Mouse (Mus musculus): ENCODE measurements around the gene Dmrta2. TPM values are rescaled to one million over a fixed set of nuclear protein-coding genes. Genes with fewer than 3 reads are reported as not detected.

Gene Dmrta2
- polyA plus RNA-seq, 1 experiment from 2014 or later, result 0.14 TPM

DNA sequence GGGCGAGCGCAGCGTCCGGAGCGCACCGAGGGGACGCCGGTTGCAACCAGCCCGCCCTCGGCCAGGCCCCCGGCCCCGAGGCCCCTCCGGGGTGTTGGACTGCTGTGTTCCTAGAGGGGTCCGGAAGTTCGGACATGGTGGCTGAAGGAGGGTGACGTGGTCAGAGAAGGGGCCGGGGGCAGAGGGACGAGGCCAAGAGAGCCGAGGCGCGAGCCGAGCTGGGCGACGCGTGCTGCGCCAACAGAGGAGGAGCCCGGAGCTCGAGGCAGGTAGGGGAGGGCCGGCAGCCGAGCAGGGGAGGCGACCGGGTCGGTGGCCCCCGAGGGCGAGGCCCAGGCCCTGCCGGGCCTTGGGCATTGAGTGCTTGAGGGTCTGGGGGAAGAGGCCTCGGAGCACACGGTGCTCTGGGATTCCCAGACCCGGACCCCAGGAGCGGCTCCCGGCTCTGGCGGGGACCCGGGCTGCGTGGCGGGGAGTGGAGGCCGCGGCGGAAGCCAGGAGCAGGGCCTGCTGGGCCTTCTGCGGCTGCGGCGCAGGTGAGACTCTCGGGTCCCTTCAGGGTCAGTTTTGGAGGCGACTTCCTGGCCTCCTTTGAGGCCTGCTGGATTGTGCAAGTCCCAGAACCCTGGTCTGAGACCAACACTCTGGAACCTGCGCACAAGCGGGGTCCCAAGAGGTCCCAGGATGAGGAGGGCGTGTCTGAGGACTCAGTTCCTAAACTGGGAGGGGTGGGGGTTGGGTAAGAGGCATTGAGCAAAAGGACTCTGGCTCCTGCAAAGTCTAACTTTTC lies 410 bp downstream of the Dmrta2 start:
- 2% methylated on average over 55 of the region's 56 CpGs for WGBS
- Histone ChIP-seq H3K4me1 (ENCODE audit: control insufficient read depth, insufficient read depth, low read length) (peaks cover 33% of the 10 kb centered on the region), H3K27ac (ENCODE audit: low read depth, low read length) (no peak overlapping the region), H3K4me2 (replicated peaks; ENCODE audit: low read depth, low read length) (peak overlapping the region; percentile 67), H3K9ac (ENCODE audit: low read depth, low read length) (0 out of 2 replicates have a peak overlapping the region, but pooled peaks have one; percentile 28), H3K4me3 (ENCODE audit: low read length) (peak overlapping the region; percentile 42), H3K36me3 (ENCODE audit: control insufficient read depth, insufficient read depth, low read length) (no peaks in the 10 kb centered on the region), H3K9me3 (ENCODE audit: control insufficient read depth, low read length) (0 out of 2 replicates have a peak, but pooled peaks cover 2% of the 10 kb centered on the region), H3K27me3 (ENCODE audit: control insufficient read depth, insufficient read depth, low read length) (peaks cover 95% of the 10 kb centered on the region)
- peak; percentile 28 for ATAC-seq (ENCODE audit: low FRiP score, low TSS enrichment)

DNA sequence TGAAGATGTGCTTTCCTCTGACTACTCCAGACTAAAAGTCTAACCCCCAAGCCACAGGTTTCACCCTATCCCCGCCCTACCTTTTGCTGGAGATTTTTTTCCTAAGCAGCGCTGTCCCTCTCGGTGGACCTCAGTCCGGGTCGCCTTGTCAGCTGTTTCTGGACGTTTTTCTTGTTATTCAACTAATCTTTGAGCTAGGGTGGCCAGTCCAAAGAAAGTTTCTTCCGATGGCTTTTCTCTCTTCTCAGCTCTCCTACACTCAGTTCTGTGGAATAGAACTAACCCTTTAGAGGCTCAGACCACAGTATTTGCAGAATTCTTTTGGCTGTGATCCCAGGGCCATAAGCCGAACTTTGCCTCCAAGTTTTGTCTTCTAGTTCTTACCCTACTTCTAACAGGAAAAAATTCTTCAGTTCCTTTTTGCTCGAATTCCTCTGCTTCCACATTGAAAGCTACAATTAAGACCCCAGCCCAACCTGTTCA lies 1.0 kb downstream of the Dmrta2 start:
- 5% methylated on average over 9 of the region's 9 CpGs for WGBS
- ATAC-seq (ENCODE audit: low FRiP score, low TSS enrichment), result no peak
- Histone ChIP-seq H3K36me3 (ENCODE audit: control insufficient read depth, insufficient read depth, low read length) (no peaks in the 10 kb centered on the region), H3K4me3 (ENCODE audit: low read length) (peak overlapping the region; percentile 42; the same call in 1 of the 2 replicates), H3K4me2 (replicated peaks; ENCODE audit: low read depth, low read length) (peak overlapping the region; percentile 67), H3K4me1 (ENCODE audit: control insufficient read depth, insufficient read depth, low read length) (peaks cover 36% of the 10 kb centered on the region), H3K27ac (ENCODE audit: low read depth, low read length) (no peak overlapping the region), H3K9me3 (ENCODE audit: control insufficient read depth, low read length) (0 out of 2 replicates have a peak, but pooled peaks cover 2% of the 10 kb centered on the region), H3K9ac (ENCODE audit: low read depth, low read length) (no peak overlapping the region), H3K27me3 (ENCODE audit: control insufficient read depth, insufficient read depth, low read length) (peaks cover 95% of the 10 kb centered on the region)

DNA sequence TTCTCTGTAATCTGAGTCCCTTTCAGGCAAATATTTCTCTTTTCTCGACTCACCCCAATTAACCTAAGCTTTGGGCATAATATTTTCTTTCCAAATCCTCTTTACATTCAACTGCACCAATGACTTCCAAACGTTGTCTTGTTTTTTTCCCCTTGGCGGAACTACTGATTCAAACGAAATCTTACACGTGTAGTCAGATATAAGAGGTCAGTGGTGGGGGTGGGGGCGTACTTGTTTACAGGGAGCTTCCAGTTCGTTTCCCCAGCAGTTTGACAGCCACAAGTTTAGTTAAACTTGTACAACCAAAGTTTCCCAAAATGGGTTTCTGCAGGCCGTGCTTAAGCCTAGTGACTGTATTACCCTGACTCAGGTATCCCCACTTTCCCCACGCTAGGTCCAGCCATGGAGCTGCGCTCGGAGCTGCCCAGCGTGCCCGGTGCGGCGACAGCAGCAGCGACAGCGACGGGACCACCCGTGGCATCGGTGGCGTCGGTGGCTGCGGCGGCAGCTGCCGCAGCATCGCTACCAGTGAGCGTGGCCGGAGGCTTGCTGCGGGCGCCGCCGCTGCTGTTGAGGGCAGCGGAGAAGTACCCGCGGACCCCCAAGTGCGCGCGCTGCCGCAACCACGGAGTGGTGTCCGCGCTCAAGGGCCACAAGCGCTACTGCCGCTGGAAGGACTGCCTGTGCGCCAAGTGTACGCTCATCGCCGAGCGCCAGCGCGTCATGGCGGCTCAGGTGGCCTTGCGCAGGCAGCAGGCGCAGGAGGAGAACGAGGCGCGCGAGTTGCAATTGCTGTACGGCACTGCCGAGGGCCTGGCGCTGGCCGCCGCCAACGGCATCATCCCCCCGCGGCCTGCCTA lies 1.8 kb downstream of the Dmrta2 start:
- WGBS, result 1% methylated on average over 66 of the region's 66 CpGs
- Histone ChIP-seq H3K27ac (ENCODE audit: low read depth, low read length) (no peak overlapping the region), H3K27me3 (ENCODE audit: control insufficient read depth, insufficient read depth, low read length) (peaks cover 95% of the 10 kb centered on the region), H3K4me2 (replicated peaks; ENCODE audit: low read depth, low read length) (peak overlapping the region; percentile 22; the same call in 1 of the 2 replicates), H3K4me3 (ENCODE audit: low read length) (peak overlapping the region; percentile 24), H3K4me1 (ENCODE audit: control insufficient read depth, insufficient read depth, low read length) (peaks cover 28% of the 10 kb centered on the region), H3K36me3 (ENCODE audit: control insufficient read depth, insufficient read depth, low read length) (no peaks in the 10 kb centered on the region), H3K9ac (ENCODE audit: low read depth, low read length) (no peak overlapping the region), H3K9me3 (ENCODE audit: control insufficient read depth, low read length) (0 out of 2 replicates have a peak, but pooled peaks cover 2% of the 10 kb centered on the region)
- ATAC-seq (ENCODE audit: low FRiP score, low TSS enrichment), result no peak

DNA sequence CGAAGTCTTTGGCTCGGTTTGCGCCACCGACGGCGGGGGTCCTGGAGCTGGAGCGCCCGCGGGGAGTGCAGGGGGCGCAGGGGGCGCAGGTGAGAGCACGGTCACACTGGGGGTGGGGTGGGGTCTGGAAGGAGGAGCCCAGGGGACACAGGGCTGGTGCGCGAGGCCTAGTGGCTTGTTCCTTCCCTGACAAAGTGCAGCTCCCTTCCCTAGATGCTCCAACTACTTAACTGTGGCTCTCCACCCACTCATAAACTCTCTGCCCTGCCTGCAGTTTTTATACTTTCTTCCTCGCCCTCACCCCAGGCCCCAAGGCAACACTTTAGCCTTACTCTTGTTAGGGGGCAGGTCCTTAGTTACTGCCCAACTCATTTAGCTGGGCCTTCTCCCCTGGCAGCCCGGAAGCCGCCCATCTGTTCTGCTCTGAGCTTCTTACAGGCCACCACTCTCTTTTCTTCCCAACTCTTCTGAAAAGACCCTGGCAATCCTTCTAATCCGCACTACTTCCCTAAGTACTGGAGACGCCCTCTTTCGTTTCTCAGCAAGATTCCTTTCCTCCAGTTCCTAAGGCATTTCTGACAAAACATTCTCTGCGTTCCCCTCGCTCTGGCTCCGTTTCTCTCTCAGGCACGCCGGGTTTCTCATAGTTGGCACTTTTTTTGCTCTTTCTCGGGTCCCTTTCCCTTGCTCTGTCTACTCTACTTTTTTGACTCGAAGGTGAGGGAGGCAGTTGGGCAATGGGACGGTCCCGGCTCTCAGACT lies 2.6 kb downstream of the Dmrta2 start:
- Histone ChIP-seq H3K36me3 (ENCODE audit: control insufficient read depth, insufficient read depth, low read length) (no peaks in the 10 kb centered on the region), H3K4me1 (ENCODE audit: control insufficient read depth, insufficient read depth, low read length) (peaks cover 23% of the 10 kb centered on the region), H3K27me3 (ENCODE audit: control insufficient read depth, insufficient read depth, low read length) (peaks cover 95% of the 10 kb centered on the region), H3K9ac (ENCODE audit: low read depth, low read length) (no peak overlapping the region), H3K9me3 (ENCODE audit: control insufficient read depth, low read length) (0 out of 2 replicates have a peak, but pooled peaks cover 2% of the 10 kb centered on the region), H3K4me3 (ENCODE audit: low read length) (peak overlapping the region; percentile 24), H3K4me2 (replicated peaks; ENCODE audit: low read depth, low read length) (0 out of 2 replicates have a peak overlapping the region, but pooled peaks have one; percentile 22), H3K27ac (ENCODE audit: low read depth, low read length) (no peak overlapping the region)
- no peak for ATAC-seq (ENCODE audit: low FRiP score, low TSS enrichment)
- 5% methylated on average over 26 of the region's 29 CpGs for WGBS

DNA sequence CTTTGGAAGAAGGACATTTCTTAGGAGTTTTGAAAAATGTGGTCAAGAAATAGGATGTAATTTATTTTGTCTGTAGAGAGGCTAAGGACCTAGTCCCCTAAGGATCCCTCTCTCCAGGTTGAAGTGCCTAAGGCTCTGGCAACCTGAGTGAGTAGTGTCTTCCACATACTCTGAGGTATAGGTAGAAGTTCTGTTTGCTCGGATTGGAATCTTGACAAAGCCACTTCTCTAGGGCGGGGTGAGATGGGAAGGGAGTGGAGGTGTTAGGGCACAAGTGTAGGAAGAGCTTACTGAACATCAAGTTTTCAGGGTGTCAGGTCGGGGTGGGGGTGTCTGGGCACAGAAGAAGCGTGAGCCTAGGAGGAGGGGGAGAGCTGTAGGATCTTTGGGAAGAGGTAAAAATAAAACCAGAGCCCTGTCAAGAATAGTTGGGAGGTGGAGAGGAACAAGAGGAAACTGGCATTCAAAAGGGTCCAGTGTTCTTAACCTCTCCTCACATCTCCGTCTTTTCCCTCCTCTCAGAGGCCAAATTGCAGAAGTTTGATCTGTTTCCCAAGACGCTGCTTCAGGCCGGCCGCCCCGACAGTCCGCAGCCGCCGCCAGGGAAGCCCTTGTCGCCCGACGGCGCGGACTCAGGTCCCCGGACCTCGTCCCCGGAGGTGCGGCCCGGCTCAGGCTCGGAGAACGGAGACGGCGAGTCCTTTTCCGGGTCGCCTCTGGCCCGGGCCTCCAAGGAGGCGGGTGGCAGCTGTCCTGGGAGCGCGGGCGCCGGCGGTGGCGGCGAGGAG lies 3.4 kb downstream of the Dmrta2 start:
- H3K4me3 ChIP-seq (ENCODE audit: low read length), result peak overlapping the region; percentile 36
- peak overlapping the region; percentile 40 for H3K4me2 ChIP-seq (replicated peaks; ENCODE audit: low read depth, low read length)
- no peak overlapping the region for H3K27ac ChIP-seq (ENCODE audit: low read depth, low read length)
- H3K9ac ChIP-seq (ENCODE audit: low read depth, low read length), result no peak overlapping the region
- H3K4me1 ChIP-seq (ENCODE audit: control insufficient read depth, insufficient read depth, low read length), result peaks cover 23% of the 10 kb centered on the region
- no peaks in the 10 kb centered on the region for H3K36me3 ChIP-seq (ENCODE audit: control insufficient read depth, insufficient read depth, low read length)
- no peak for ATAC-seq (ENCODE audit: low FRiP score, low TSS enrichment)
- H3K9me3 ChIP-seq (ENCODE audit: control insufficient read depth, low read length), result no peaks in the 10 kb centered on the region
- peaks cover 95% of the 10 kb centered on the region for H3K27me3 ChIP-seq (ENCODE audit: control insufficient read depth, insufficient read depth, low read length)
- 2% methylated on average over 37 of the region's 37 CpGs for WGBS

DNA sequence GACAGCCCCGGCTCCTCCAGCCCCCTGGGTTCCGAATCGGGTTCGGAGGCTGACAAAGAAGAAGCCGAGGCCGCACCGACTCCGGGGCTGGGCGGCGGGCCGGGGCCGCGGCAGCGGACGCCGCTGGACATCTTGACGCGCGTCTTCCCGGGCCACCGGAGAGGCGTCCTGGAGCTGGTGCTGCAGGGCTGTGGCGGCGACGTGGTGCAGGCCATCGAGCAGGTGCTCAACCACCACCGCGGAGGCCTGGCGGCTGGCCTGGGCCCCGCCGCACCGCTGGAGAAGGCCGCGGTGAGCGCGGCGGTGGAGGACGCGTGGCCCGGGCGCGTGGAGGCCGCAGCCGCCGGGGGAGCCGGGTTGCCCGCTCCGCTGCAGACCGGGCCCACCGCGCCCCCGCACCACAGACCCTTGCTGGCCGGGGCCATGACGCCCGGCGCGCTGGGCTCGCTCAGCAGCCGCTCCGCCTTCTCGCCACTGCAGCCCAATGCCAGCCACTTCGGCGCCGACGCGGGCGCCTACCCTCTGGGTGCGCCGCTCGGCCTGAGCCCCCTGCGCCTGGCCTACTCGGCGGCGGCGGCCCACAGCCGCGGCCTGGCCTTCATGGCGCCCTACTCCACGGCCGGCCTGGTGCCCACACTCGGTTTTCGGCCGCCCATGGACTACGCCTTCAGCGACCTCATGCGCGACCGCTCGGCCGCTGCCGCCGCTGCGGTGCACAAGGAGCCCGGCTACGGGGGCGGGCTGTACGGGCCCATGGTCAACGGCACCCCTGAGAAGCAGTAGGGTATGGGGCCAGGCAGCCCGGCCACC lies 4.2 kb downstream of the Dmrta2 start:
- Histone ChIP-seq H3K36me3 (ENCODE audit: control insufficient read depth, insufficient read depth, low read length) (no peaks in the 10 kb centered on the region), H3K27me3 (ENCODE audit: control insufficient read depth, insufficient read depth, low read length) (peaks cover 95% of the 10 kb centered on the region), H3K4me3 (ENCODE audit: low read length) (peak overlapping the region; percentile 36), H3K27ac (ENCODE audit: low read depth, low read length) (no peak overlapping the region), H3K9ac (ENCODE audit: low read depth, low read length) (no peak overlapping the region), H3K9me3 (ENCODE audit: control insufficient read depth, low read length) (no peaks in the 10 kb centered on the region), H3K4me2 (replicated peaks; ENCODE audit: low read depth, low read length) (peak overlapping the region; percentile 40), H3K4me1 (ENCODE audit: control insufficient read depth, insufficient read depth, low read length) (peaks cover 23% of the 10 kb centered on the region)
- ATAC-seq (ENCODE audit: low FRiP score, low TSS enrichment), result peak; percentile 7; the same call in 1 of the 2 replicates
- WGBS, result under 1% methylated on average over 88 of the region's 99 CpGs

DNA sequence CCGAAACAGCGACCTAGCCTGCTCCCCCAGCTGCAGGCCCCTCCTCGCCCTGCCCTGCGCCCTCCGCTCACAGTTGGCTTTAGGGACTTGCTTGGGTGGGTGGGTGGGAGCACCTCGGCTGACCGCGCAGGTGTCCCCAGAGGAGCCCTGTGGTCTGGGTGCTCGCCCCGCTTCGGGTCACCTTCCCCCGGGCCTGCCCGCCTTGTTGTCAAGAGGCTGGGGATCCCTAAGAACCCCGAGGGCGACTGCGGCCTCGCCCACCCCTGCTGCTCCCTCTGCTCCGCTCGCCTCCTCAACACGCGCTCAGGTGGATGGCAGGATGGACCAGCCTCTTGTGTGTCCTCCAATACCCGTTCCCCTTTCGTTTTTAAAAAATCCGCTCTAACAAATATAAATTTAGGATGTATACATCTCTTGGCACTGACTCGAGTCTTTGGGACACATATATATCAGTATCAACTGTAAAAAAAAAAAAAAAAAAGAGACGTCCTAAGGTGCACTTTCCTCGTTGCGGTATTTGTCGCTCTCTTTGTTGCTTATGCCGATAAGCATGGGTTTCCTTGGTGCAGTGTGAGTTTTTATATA lies 4.9 kb downstream of the Dmrta2 start:
- Histone ChIP-seq H3K4me2 (replicated peaks; ENCODE audit: low read depth, low read length) (peak overlapping the region; percentile 40), H3K4me3 (ENCODE audit: low read length) (peak overlapping the region; percentile 36), H3K9ac (ENCODE audit: low read depth, low read length) (no peak overlapping the region), H3K27ac (ENCODE audit: low read depth, low read length) (no peak overlapping the region), H3K9me3 (ENCODE audit: control insufficient read depth, low read length) (no peaks in the 10 kb centered on the region), H3K36me3 (ENCODE audit: control insufficient read depth, insufficient read depth, low read length) (no peaks in the 10 kb centered on the region), H3K4me1 (ENCODE audit: control insufficient read depth, insufficient read depth, low read length) (peaks cover 17% of the 10 kb centered on the region; the same call in 1 of the 2 replicates), H3K27me3 (ENCODE audit: control insufficient read depth, insufficient read depth, low read length) (peaks cover 95% of the 10 kb centered on the region)
- ATAC-seq (ENCODE audit: low FRiP score, low TSS enrichment), result no peak
- WGBS, result 4% methylated on average over 24 of the region's 30 CpGs

All from kidney, embryonic 14.5 days (tissue).